Mouse (Mus musculus): ENCODE results near the gene Zranb2. TPM values are rescaled to one million over a fixed set of nuclear protein-coding genes. Genes with fewer than 3 reads are reported as not detected.

Zranb2 gene
- polyA plus RNA-seq, 1 experiment from 2014 or later = 114 TPM

DNA sequence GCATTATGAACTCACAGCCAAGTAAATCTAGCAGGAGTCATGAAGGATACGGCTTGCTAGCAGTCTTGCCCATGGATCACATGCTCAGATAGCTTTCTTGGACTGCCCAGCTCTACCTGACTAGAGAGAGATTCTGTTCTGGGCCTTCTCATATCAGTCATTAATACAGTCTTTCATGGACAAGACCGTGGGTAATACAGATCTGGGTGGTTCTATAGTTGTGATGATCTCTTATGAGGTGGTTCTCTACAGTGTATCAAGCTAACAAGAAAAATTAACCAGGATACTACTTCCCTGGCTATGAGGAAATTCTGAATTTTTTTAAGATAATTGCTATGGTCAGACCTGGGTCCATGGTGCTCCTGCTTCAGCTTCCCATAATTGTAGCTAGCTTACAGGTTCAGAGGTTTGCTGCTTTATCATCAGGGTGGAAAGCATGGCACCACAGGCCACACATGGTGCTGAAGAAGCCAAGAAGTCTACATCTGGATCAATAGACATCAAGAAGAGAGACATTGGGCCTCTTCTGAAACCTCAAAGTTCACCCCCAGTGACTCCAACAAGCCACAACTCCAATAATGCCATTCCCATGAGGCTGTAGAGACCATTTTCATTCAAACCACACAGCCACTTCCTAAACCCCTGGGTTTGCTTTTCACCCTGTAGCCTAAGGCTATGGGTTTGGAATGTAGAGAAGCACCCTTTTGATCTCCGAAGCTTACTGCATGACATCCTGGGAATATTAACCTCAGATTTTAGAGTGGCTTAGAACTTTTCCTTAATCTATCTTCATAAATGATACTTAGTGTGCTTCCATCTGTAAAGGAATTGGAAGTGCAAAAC, 16.0 kb downstream of the Zranb2 start:
- no peak overlapping the region for H3K9ac ChIP-seq
- no peaks in the 10 kb centered on the region for H3K27me3 ChIP-seq (replicated peaks)
- no peaks in the 10 kb centered on the region for H3K4me1 ChIP-seq
- H3K27ac ChIP-seq = no peak overlapping the region
- no peaks in the 10 kb centered on the region for H3K9me3 ChIP-seq
- peaks cover 19% of the 10 kb centered on the region; the same call in 1 of the 2 replicates for H3K36me3 ChIP-seq (replicated peaks)
- 94% methylated on average over 3 of the region's 3 CpGs for WGBS
- 0 out of 2 replicates have a peak, but pooled peaks have one; percentile 20 for ATAC-seq (replicated peaks)
- no peak overlapping the region for H3K4me2 ChIP-seq
- no peak overlapping the region for H3K4me3 ChIP-seq

DNA sequence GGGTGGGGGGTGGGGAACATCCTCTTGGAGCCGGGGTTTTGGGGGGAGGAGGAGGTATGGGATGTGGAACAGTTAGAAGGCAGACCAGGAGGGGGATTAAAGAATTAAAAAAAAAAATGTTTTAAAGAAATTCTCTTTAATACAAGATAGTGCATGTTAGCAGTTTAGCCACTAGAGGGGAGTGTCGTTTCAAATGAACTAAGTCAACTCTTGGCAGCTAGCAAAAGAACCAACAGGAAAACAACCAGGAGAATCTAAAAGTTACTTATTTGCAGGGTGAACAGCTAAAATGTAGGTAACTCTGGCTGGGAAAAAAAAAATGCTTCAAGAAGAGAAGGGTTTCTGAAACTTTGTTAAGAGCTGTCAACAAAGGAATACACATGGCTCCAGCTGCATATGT, 31.2 kb downstream of the Zranb2 start:
- H3K27ac ChIP-seq = no peak overlapping the region
- peaks cover 34% of the 10 kb centered on the region for H3K27me3 ChIP-seq (replicated peaks)
- 5% methylated on average over 2 of the region's 2 CpGs for WGBS
- no peak overlapping the region for H3K9ac ChIP-seq
- H3K36me3 ChIP-seq (replicated peaks) = no peaks in the 10 kb centered on the region
- no peak overlapping the region for H3K4me3 ChIP-seq
- no peaks in the 10 kb centered on the region for H3K9me3 ChIP-seq
- peaks cover 12% of the 10 kb centered on the region for H3K4me1 ChIP-seq
- H3K4me2 ChIP-seq = no peak overlapping the region
- ATAC-seq (replicated peaks) = peak; percentile 28; the same call in 1 of the 2 replicates

DNA sequence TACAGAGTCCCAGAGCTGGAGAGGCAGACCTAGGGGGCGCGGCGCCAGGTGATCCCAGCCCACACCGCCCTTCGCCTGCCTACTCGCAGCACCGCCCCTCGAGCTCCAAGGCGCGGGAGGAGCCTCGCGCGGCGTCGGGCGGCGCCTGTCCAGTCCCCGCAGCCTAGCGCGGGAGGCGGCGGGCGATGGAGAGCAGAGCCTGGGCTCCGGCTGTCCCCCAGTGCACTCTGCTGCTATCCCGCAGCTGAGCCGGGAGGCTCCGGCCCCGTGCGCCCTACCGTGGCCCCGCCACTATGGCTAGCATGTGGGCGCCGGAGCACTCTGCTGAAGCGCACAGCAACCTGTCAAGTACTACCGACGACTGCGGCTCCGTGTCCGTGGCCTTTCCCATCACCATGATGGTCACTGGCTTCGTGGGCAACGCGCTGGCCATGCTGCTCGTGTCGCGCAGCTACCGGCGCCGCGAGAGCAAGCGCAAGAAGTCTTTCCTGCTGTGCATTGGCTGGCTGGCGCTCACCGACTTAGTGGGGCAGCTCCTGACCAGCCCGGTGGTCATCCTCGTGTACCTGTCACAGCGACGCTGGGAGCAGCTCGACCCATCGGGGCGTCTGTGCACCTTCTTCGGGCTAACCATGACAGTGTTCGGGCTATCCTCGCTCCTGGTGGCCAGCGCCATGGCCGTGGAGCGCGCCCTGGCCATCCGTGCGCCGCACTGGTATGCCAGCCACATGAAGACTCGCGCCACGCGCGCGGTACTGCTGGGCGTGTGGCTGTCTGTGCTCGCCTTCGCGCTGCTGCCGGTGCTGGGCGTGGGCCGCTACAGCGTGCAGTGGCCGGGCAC, 33.0 kb downstream of the Zranb2 start, which contains the start of gene Ptger3:
TSS of gene Ptger3 (plus strand) at position 168 of the 841 bp plus-strand sequence.
- Histone ChIP-seq H3K27me3 (replicated peaks) (peaks cover 34% of the 10 kb centered on the region), H3K9ac (peak within 1 kb of the TSS; percentile 43), H3K4me1 (peaks cover 12% of the 10 kb centered on the region), H3K4me2 (peak within 1 kb of the TSS; percentile 97), H3K4me3 (peak within 1 kb of the TSS; percentile 52), H3K27ac (no peak within 1 kb of the TSS), H3K36me3 (replicated peaks) (no peaks in the 10 kb centered on the region), H3K9me3 (no peaks in the 10 kb centered on the region)
- ATAC-seq (replicated peaks) = peak; percentile 84
- WGBS = under 1% methylated on average over 83 of the region's 84 CpGs

DNA sequence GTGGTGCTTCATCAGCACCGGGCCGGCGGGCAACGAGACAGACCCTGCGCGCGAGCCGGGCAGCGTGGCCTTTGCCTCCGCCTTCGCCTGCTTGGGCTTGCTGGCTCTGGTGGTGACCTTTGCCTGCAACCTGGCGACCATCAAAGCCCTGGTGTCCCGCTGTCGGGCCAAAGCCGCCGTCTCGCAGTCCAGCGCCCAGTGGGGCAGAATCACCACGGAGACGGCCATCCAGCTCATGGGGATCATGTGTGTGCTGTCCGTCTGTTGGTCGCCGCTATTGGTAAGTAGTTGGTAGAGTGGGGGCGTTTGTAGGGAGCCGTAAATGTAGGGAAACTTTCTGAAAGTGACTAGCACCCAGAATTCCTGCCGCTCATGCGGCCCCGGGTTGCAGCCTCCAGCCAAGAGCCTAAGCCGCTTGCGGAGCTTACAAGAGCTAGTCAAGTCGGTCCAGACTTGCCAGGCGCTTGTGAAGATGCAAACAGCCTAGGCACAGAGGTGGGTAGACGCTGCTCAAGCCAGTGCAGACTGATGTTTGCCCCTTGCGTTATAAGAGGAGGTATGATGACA, 33.7 kb downstream of the Zranb2 start:
- 3% methylated on average over 34 of the region's 34 CpGs for WGBS
- peak; percentile 28 for ATAC-seq (replicated peaks)

DNA sequence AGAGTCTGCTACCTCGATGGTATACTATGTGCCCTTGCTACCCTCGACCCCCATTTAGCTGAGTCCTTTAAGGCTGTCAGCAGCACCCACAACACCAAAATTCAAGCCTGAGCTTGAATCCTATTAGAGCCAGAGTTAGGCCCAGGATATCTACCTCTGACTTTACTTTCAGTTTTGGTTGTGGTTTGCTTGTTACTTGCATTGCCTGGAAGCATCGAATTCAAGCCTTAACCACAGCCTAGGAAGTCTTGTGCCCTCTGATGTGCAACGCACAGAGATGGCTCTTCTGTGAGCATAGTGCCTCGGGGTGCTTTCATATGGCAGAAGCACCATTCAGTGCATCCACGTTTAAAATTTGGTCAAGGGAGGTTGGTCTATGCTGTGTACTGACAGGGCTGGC, 38.1 kb downstream of the Zranb2 start:
- no peaks in the 10 kb centered on the region for H3K36me3 ChIP-seq (replicated peaks)
- no peak overlapping the region for H3K4me2 ChIP-seq
- H3K4me3 ChIP-seq = no peak overlapping the region
- peaks cover 24% of the 10 kb centered on the region for H3K27me3 ChIP-seq (replicated peaks)
- no peak for ATAC-seq (replicated peaks)
- no peak overlapping the region for H3K9ac ChIP-seq
- H3K27ac ChIP-seq = no peak overlapping the region
- 82% methylated on average over 6 of the region's 6 CpGs for WGBS
- H3K9me3 ChIP-seq = no peaks in the 10 kb centered on the region
- H3K4me1 ChIP-seq = peaks cover 6% of the 10 kb centered on the region

More for the DNA sequence above, 33.7 kb downstream of the Zranb2 start:
- Histone ChIP-seq H3K27me3 (replicated peaks) (peaks cover 34% of the 10 kb centered on the region), H3K4me1 (peaks cover 12% of the 10 kb centered on the region), H3K9ac (peak overlapping the region; percentile 43), H3K4me2 (peak overlapping the region; percentile 97), H3K36me3 (replicated peaks) (no peaks in the 10 kb centered on the region), H3K9me3 (no peaks in the 10 kb centered on the region), H3K27ac (no peak overlapping the region), H3K4me3 (peak overlapping the region; percentile 52)

DNA sequence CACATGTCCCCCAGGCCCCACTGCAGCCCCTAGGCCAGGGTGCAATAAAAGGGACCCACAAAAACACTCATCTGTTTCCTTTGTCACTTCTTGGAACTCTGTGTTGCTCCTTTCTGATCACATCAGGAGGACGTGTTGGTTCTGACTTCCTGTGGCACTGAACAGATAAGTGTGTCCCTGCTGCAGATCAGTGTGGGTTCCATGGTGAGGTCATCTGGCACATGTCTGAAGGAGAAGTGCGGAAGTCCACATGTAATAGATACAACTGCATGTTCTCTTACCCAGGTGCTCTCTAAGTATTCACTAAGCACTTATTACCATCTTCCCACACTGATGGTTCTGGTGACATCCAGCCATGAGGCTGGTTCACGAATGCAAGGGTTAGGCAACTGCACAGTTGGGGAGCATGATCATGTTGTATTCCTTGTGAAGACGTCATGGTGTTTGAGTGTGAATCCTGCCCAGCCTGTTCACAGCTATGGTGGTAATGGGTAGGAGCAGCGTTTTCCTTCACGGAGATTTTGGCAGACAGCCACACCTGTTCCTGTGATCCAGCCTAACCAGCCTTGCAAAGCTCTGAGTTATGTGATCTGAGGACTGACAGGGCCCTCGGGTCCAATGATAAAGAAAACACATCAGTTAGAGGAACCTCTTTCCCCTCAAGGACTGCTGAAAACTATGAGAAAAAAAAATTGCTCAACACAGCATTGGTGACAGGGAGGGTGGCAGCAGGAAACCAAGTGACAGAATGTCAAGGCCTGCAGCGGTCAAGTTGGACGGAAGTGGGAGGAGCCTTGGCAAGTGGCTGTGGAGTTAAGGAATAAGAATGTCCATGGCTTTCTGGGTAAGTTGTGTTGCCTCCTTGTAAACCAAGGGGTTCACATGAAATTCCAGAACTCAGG, 41.7 kb downstream of the Zranb2 start:
- no peak overlapping the region for H3K9ac ChIP-seq
- no peaks in the 10 kb centered on the region for H3K36me3 ChIP-seq (replicated peaks)
- no peaks in the 10 kb centered on the region for H3K4me1 ChIP-seq
- no peaks in the 10 kb centered on the region for H3K27me3 ChIP-seq (replicated peaks)
- H3K4me3 ChIP-seq = no peak overlapping the region
- H3K4me2 ChIP-seq = no peak overlapping the region
- no peak overlapping the region for H3K27ac ChIP-seq
- no peaks in the 10 kb centered on the region for H3K9me3 ChIP-seq
- 88% methylated on average over 9 of the region's 9 CpGs for WGBS
- no peak for ATAC-seq (replicated peaks)

DNA sequence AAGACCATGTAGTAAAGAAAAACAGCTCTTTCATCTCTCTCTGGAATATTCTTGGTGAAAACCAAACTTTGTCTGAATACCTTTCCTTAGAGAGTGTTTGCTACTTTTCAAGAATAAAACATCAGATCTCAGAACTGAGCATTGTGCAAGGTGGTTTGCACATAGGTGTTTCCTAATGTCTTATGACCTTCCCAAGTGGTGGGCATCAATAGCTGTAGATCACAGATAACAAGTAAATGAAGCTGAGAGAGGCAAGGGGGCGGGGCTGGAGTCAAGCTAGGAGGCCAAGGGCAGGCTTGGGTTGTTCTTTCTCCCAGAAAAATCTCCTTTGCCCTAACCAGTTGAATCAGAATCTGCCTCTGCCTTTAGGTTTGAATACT, 42.4 kb downstream of the Zranb2 start:
- H3K4me1 ChIP-seq = no peaks in the 10 kb centered on the region
- no peaks in the 10 kb centered on the region for H3K27me3 ChIP-seq (replicated peaks)
- WGBS = 77% methylated on average over 1 of the region's 1 CpGs
- no peak overlapping the region for H3K4me2 ChIP-seq
- no peak overlapping the region for H3K4me3 ChIP-seq
- H3K9ac ChIP-seq = no peak overlapping the region
- no peaks in the 10 kb centered on the region for H3K9me3 ChIP-seq
- H3K27ac ChIP-seq = no peak overlapping the region
- H3K36me3 ChIP-seq (replicated peaks) = no peaks in the 10 kb centered on the region
- ATAC-seq (replicated peaks) = no peak

DNA sequence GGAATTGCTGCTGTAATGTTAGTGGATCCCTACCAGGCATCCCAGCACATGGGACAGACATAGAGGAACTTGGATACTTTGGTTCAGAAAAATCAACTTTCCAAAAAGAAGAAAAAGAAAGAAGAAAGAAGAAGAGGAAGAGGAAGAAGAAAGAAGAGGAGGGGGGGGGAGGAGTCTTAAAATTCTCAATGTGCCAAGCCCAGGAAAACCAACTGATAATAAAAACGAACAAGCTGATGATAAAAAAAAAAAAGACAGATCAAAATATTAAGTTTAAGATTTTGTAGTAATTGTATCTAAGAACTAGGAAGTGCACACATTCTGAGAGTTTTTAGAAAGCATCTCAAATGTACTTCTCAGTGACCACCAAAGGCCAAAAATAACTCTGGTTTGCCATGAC, 42.9 kb downstream of the Zranb2 start:
- no peak for ATAC-seq (replicated peaks)
- H3K27ac ChIP-seq = no peak overlapping the region
- H3K4me1 ChIP-seq = no peaks in the 10 kb centered on the region
- H3K4me2 ChIP-seq = no peak overlapping the region
- H3K27me3 ChIP-seq (replicated peaks) = no peaks in the 10 kb centered on the region
- H3K9ac ChIP-seq = no peak overlapping the region
- H3K4me3 ChIP-seq = no peak overlapping the region
- H3K36me3 ChIP-seq (replicated peaks) = no peaks in the 10 kb centered on the region
- no peaks in the 10 kb centered on the region for H3K9me3 ChIP-seq
- 86% methylated on average over 1 of the region's 1 CpGs for WGBS

DNA sequence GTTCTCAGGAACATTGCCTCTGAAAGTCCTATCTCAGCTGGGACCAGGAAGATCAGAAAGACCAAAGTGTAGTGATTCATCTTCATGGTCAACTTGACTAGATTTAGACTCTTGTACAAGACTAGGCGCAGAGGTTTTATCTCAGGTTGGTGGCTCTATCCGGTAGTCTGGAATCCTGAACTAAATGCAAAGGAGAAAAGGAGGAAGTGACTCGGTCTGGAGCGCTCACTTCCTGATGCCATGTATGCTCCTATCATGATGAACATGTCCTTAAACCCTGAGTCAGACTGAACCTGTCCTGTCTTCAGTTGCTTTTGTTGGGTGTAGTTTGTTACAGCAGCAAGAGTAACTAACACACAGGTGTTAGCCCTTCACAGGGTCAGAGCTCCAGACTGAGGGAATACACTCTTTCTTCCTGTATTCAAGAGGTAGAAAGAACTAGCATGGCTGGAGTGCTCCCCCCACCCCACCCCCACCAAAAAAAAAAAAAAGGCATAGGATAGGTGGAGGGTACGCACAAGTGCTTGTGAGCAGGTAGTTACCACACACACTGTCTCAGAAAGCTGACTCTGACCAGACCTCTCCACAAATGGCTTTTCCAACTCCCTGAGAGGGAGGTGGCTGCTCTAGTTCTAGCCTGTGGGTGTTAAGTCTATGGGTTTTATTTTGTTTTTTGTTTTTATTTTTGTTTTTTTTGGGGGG, 44.7 kb downstream of the Zranb2 start:
- no peaks in the 10 kb centered on the region for H3K9me3 ChIP-seq
- H3K27ac ChIP-seq = no peak overlapping the region
- no peaks in the 10 kb centered on the region for H3K4me1 ChIP-seq
- no peak for ATAC-seq (replicated peaks)
- 89% methylated on average over 5 of the region's 5 CpGs for WGBS
- H3K9ac ChIP-seq = no peak overlapping the region
- H3K27me3 ChIP-seq (replicated peaks) = no peaks in the 10 kb centered on the region
- H3K36me3 ChIP-seq (replicated peaks) = no peaks in the 10 kb centered on the region
- H3K4me2 ChIP-seq = no peak overlapping the region
- no peak overlapping the region for H3K4me3 ChIP-seq

DNA sequence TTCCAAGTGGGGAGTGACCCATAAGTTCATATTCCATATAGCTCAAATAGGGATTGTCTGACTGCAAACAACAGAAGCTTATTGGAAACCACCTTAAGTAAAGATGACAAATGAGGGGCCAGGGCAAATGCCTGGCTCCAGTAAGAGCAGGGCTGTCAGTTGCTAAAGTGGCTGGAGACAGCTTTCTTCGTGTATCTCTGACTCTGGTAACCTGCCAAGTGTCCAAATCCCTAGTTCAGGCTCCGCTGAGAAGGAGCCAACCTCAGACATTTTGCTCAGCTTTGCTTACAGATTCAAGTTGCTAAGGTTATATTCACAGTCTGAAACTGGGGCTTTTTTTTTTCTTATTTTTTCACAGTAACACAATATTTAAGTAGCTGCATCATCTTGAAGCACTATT, 45.4 kb downstream of the Zranb2 start:
- ATAC-seq (replicated peaks) = no peak
- H3K9me3 ChIP-seq = no peaks in the 10 kb centered on the region
- no peak overlapping the region for H3K9ac ChIP-seq
- no peaks in the 10 kb centered on the region for H3K36me3 ChIP-seq (replicated peaks)
- H3K27me3 ChIP-seq (replicated peaks) = no peaks in the 10 kb centered on the region
- WGBS = 73% methylated on average over 2 of the region's 2 CpGs
- no peak overlapping the region for H3K27ac ChIP-seq
- no peak overlapping the region for H3K4me2 ChIP-seq
- no peak overlapping the region for H3K4me3 ChIP-seq
- H3K4me1 ChIP-seq = no peaks in the 10 kb centered on the region

DNA sequence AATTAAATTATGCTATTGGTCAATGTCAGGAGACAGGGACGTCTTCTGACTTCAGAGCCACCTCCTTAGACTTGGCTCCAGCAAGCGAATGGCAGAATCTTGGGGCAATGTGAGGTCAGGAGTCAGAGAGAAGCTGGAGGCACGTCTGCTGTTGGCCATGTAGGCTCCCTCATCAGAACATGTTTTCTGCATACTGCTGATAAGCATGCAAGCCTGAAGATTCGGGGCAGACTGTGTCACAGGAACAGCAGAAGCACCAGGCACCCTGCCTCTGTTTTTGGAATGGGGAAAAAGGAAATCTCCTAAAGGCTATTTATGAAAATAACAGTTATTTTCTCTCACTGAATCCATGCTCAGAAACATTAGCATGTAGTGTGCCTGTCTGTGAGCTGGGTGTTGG, 46.3 kb downstream of the Zranb2 start:
- 79% methylated on average over 4 of the region's 4 CpGs for WGBS
- no peak overlapping the region for H3K27ac ChIP-seq
- no peaks in the 10 kb centered on the region for H3K27me3 ChIP-seq (replicated peaks)
- no peak for ATAC-seq (replicated peaks)
- no peak overlapping the region for H3K4me3 ChIP-seq
- H3K36me3 ChIP-seq (replicated peaks) = no peaks in the 10 kb centered on the region
- no peak overlapping the region for H3K4me2 ChIP-seq
- H3K9ac ChIP-seq = no peak overlapping the region
- H3K9me3 ChIP-seq = no peaks in the 10 kb centered on the region
- H3K4me1 ChIP-seq = no peaks in the 10 kb centered on the region

Data from midbrain, embryonic 15.5 days (tissue).